Mouse (Mus musculus) MEL (cell line): ENCODE measurements around the gene Naaladl2. TPM values are rescaled to one million over a fixed set of nuclear protein-coding genes. Genes with fewer than 3 reads are reported as not detected.

Source experiments
- DNase-seq: peaks from one replicate; pipeline ENCODE4 v3.0.0; 2011; ENCODE audit warnings: low read depth, low spot score
- H3K27ac ChIP-seq: 2 replicates; pipeline ENCODE4 v1.5.1; 2012; ENCODE audit warnings: low read depth, mild to moderate bottlenecking, control low read depth, low read length, moderate library complexity; ENCODE audit not compliant: control insufficient read depth
- H3K27me3 ChIP-seq, 2 experiments: fragments of 150-350 bp in 1 of 2; sonication (generic) in 1 of 2; 2 replicates each; pipeline ENCODE4 v1.6.1; 2012; ENCODE audit warnings: low read length in 2 of 2, mild to moderate bottlenecking in 2 of 2, improper control_type of control experiment in 1 of 2, moderate library complexity in 1 of 2; ENCODE audit not compliant: insufficient read depth in 2 of 2, control insufficient read depth in 1 of 2
- H3K36me3 ChIP-seq, 2 experiments: 2 replicates each; pipeline ENCODE4 v1.6.1; 2012 to 2014; ENCODE audit warnings: low read length in 2 of 2, improper control_type of control experiment in 1 of 2, inconsistent platforms in 1 of 2, mild to moderate bottlenecking in 1 of 2; ENCODE audit not compliant: insufficient read depth in 2 of 2, control insufficient read depth in 1 of 2
- H3K4me1 ChIP-seq, 2 experiments: fragments of 150-350 bp in 1 of 2; sonication (generic) in 1 of 2; 2 replicates each; pipeline ENCODE4 v1.6.1; 2012; ENCODE audit warnings: low read length in 2 of 2, improper control_type of control experiment in 1 of 2, mild to moderate bottlenecking in 1 of 2; ENCODE audit not compliant: insufficient read depth in 2 of 2, control insufficient read depth in 1 of 2
- H3K4me3 ChIP-seq, 2 experiments: fragments of 150-350 bp in 1 of 2; sonication (generic) in 1 of 2; 2 replicates each; pipeline ENCODE4 v1.5.1; 2012; ENCODE audit warnings: low read depth in 2 of 2, low read length in 2 of 2, mild to moderate bottlenecking in 2 of 2, moderate library complexity in 2 of 2, control low read depth in 1 of 2, improper control_type of control experiment in 1 of 2; ENCODE audit not compliant: control insufficient read depth in 1 of 2, insufficient read depth in 1 of 2
- H3K79me2 ChIP-seq: 2 replicates; pipeline ENCODE4 v1.6.1; 2012; ENCODE audit warnings: mild to moderate bottlenecking, low read length, moderate library complexity; ENCODE audit not compliant: control insufficient read depth, poor library complexity, insufficient read depth
- H3K9ac ChIP-seq: 2 replicates; pipeline ENCODE4 v1.6.1; 2012; ENCODE audit warnings: low read depth, mild to moderate bottlenecking, control low read depth, low read length, moderate library complexity; ENCODE audit not compliant: control insufficient read depth, poor library complexity, severe bottlenecking
- H3K9me3 ChIP-seq: fragments of 150-350 bp; sonication (generic); replicated peaks from 2 replicates; pipeline ENCODE4 v1.6.1; 2012; ENCODE audit warnings: mild to moderate bottlenecking, low read length, improper control_type of control experiment, moderate library complexity; ENCODE audit not compliant: insufficient read depth
- CHD2 ChIP-seq: IDR thresholded peaks from 2 replicates; pipeline ENCODE4 v1.6.1; 2011; ENCODE audit warnings: low read length, improper control_type of control experiment
- EP300 ChIP-seq, 2 experiments: IDR thresholded peaks; 2 replicates each; pipeline ENCODE4 v1.6.1; 2011; ENCODE audit warnings: improper control_type of control experiment in 2 of 2, low read length in 2 of 2, low read depth in 1 of 2, mild to moderate bottlenecking in 1 of 2
- GATA1 ChIP-seq: IDR thresholded peaks from 2 replicates; pipeline ENCODE4 v1.6.1; 2011; ENCODE audit warnings: low read depth, low read length, improper control_type of control experiment
- HCFC1 ChIP-seq: IDR thresholded peaks from 2 replicates; pipeline ENCODE4 v1.6.1; 2012; ENCODE audit warnings: low read depth, mild to moderate bottlenecking, inconsistent platforms, low read length, improper control_type of control experiment, moderate library complexity
- JUND ChIP-seq: IDR thresholded peaks from 2 replicates; pipeline ENCODE4 v1.6.1; 2011; ENCODE audit warnings: low read depth, mild to moderate bottlenecking, improper control_type of control experiment, low read length
- MAFK ChIP-seq: IDR thresholded peaks from 2 replicates; pipeline ENCODE4 v1.6.1; 2011; ENCODE audit warnings: low read depth, mild to moderate bottlenecking, low read length, improper control_type of control experiment, borderline replicate concordance
- MEF2A ChIP-seq: IDR thresholded peaks from 2 replicates; pipeline ENCODE4 v1.6.1; 2014; ENCODE audit warnings: low read depth, mild to moderate bottlenecking, inconsistent platforms, low read length, improper control_type of control experiment; ENCODE audit not compliant: poor library complexity, insufficient replicate concordance, severe bottlenecking; ENCODE audit errors: extremely low read depth
- MXI1 ChIP-seq: IDR thresholded peaks from 2 replicates; pipeline ENCODE4 v1.6.1; 2011; ENCODE audit warnings: mild to moderate bottlenecking, low read depth, low read length, improper control_type of control experiment
- MYB ChIP-seq: IDR thresholded peaks from 2 replicates; pipeline ENCODE4 v1.6.1; 2011; ENCODE audit warnings: mild to moderate bottlenecking, low read depth, low read length, improper control_type of control experiment
- MYC ChIP-seq: IDR thresholded peaks from 2 replicates; pipeline ENCODE4 v1.6.1; 2011; ENCODE audit warnings: low read depth, mild to moderate bottlenecking, low read length, improper control_type of control experiment, moderate library complexity
- NRF1 ChIP-seq: IDR thresholded peaks from 2 replicates; pipeline ENCODE4 v1.6.1; 2014; ENCODE audit warnings: low read depth, mild to moderate bottlenecking, inconsistent platforms, low read length, improper control_type of control experiment, moderate library complexity; ENCODE audit not compliant: poor library complexity, insufficient read depth, severe bottlenecking
- RCOR1 ChIP-seq: IDR thresholded peaks from 2 replicates; pipeline ENCODE4 v1.6.1; 2012; ENCODE audit warnings: low read depth, mild to moderate bottlenecking, inconsistent platforms, low read length, improper control_type of control experiment
- SIN3A ChIP-seq: IDR thresholded peaks from 2 replicates; pipeline ENCODE4 v1.6.1; 2012; ENCODE audit warnings: low read length, improper control_type of control experiment, inconsistent platforms
- TAL1 ChIP-seq: IDR thresholded peaks from 2 replicates; pipeline ENCODE4 v1.6.1; 2012; ENCODE audit warnings: mild to moderate bottlenecking, inconsistent platforms, low read length, moderate library complexity, mixed read lengths
- TCF12 ChIP-seq: IDR thresholded peaks from 2 replicates; pipeline ENCODE4 v1.6.1; 2014; ENCODE audit warnings: low read depth, mild to moderate bottlenecking, inconsistent platforms, low read length, improper control_type of control experiment, moderate library complexity
- UBTF ChIP-seq: IDR thresholded peaks from 2 replicates; pipeline ENCODE4 v1.6.1; 2012; ENCODE audit warnings: low read depth, mild to moderate bottlenecking, inconsistent platforms, low read length, improper control_type of control experiment, moderate library complexity, borderline replicate concordance; ENCODE audit not compliant: insufficient read depth
- USF2 ChIP-seq, 2 experiments: IDR thresholded peaks; 2 replicates each; pipeline ENCODE4 v1.6.1; 2011 to 2012; ENCODE audit warnings: improper control_type of control experiment in 2 of 2, low read length in 2 of 2, borderline replicate concordance in 1 of 2, inconsistent platforms in 1 of 2, low read depth in 1 of 2, mild to moderate bottlenecking in 1 of 2; ENCODE audit not compliant: insufficient read depth in 1 of 2
- ZKSCAN1 ChIP-seq: IDR thresholded peaks from 2 replicates; pipeline ENCODE4 v1.6.1; 2012; ENCODE audit warnings: low read depth, mild to moderate bottlenecking, inconsistent platforms, low read length, improper control_type of control experiment, moderate library complexity
- ZMIZ1 ChIP-seq: IDR thresholded peaks from 2 replicates; pipeline ENCODE4 v1.6.1; 2012; ENCODE audit warnings: low read depth, mild to moderate bottlenecking, inconsistent platforms, low read length, improper control_type of control experiment, moderate library complexity
- polyA plus RNA-seq, 2 experiments: library from polyadenylated mRNA; stranded (reverse) in 1 of 2; unstranded in 1 of 2; fragments of >175 nt in 1 of 2; fragments of >200 nt in 1 of 2; gene quantifications; 2 replicates each; pipeline versions ENCODE4 v1.2.1 to v1.2.4; 2012; ENCODE audit warnings: low replicate concordance in 2 of 2, low read depth in 1 of 2; ENCODE audit not compliant: insufficient read length in 2 of 2, insufficient read depth in 1 of 2, missing spikeins in 1 of 2
- total RNA-seq: library from RNA; depleted of rRNA; stranded (reverse); fragments of 300-350 nt; gene quantifications from 2 replicates; pipeline ENCODE4 v1.2.3, GENCODE M21; 2012

Naaladl2 gene
- total and polyA plus RNA-seq, 3 experiments, result 0.17 TPM; not detected in 2

DNA sequence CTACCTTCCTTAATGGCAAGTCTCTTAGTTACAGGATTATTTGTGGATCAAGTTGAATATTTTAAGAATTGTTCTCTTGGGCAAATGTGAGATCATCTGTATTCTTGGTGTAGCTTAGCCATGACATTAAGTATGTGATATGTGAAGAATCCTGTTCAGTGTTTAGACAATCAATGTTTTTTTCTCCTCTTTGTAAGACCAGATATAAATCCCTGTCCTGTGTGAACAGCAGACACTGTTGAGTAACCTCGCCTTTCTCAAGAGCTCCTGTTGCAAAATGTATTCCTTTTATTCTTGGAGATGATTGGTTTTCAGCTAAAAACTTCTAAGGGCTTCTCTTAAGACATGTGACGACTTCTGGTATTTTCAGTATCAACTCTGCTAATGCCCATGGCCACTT, 347.3 kb downstream of the Naaladl2 start:
- Histone ChIP-seq H3K27me3 (no peaks in the 10 kb centered on the region), H3K79me2 (no peaks in the 10 kb centered on the region), H3K4me1 (no peaks in the 10 kb centered on the region), H3K9me3 (no peaks in the 10 kb centered on the region), H3K27ac (no peak overlapping the region), H3K4me3 (no peak overlapping the region), H3K36me3 (no peaks in the 10 kb centered on the region), H3K9ac (no peak overlapping the region)
- TF ChIP-seq JUND (no peak), MYB (no peak), CHD2 (no peak), HCFC1 (no peak), NRF1 (no peak), UBTF (no peak)
- DNase-seq, result no peak

DNA sequence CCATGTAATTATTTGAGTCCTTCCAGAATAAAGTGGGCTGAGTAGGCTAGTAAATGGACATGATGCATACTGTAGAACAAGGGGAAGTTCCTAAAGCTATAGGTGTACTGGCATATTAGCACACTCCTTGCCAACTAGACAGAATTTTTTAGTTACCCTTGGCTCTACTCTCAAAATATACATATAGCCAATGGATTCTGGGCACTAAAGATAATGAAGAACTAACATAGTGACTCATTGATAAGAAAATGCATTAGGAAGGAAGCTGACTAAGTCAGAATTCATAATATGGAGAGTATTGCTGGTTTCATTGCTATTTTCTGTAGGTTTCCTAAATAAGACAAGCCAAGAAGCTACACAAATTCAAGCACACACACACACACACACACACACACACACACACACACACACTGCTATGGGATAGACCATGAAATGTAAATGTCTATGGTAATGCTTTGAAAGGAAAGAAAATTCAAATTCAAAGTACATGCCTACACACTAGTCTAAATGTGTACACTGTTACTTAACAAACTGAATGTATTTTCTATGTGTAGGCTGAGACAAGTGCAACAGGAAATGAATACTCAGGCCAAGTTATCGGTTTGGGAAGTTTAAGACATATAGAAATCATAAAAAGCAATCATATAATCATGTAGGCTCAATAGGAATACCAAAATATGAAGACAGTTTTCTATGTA, 356.5 kb downstream of the Naaladl2 start:
- peaks cover 0 to 9% of the 10 kb centered on the region in 2 experiments; a peak in 2 of 4 replicates for H3K36me3 ChIP-seq
- H3K4me1 ChIP-seq, result peaks cover under 1 to 4% of the 10 kb centered on the region in 2 experiments; a peak in 3 of 4 replicates
- no peak overlapping the region for H3K27ac ChIP-seq
- TF ChIP-seq MEF2A, result no peak
- no peak for TF ChIP-seq ZMIZ1
- TF ChIP-seq GATA1, result peak; percentile 75
- TF ChIP-seq TCF12, result peak; percentile 54; the same call in 1 of the 2 replicates
- no peak for TF ChIP-seq MYC
- no peak for TF ChIP-seq RCOR1
- TF ChIP-seq SIN3A, result no peak
- no peak for TF ChIP-seq ZKSCAN1
- 0 out of 2 replicates have a peak, but pooled peaks have one; percentile 11 for TF ChIP-seq TAL1
- no peak for TF ChIP-seq USF2 (IDR thresholded peaks at IDR 0.05; ENCODE audit: borderline replicate concordance in 1 of 2, insufficient read depth in 1 of 2, low read depth in 1 of 2, low read length in 2 of 2)
- no peak for TF ChIP-seq NRF1
- peak; percentile 66 to 67; a peak in 3 of 4 replicates for TF ChIP-seq EP300 (IDR thresholded peaks at IDR 0.05; ENCODE audit: low read depth in 1 of 2, low read length in 2 of 2)
- TF ChIP-seq MAFK, result no peak
- no peak for TF ChIP-seq MXI1
- no peaks in the 10 kb centered on the region for H3K27me3 ChIP-seq
- peak; percentile 53 for DNase-seq
- no peak overlapping the region for H3K4me3 ChIP-seq
- no peak overlapping the region for H3K9ac ChIP-seq
- no peaks in the 10 kb centered on the region for H3K9me3 ChIP-seq
- no peaks in the 10 kb centered on the region for H3K79me2 ChIP-seq
